Mouse (Mus musculus): ENCODE results near the gene Atxn1. TPM values are rescaled to one million over a fixed set of nuclear protein-coding genes. Genes with fewer than 3 reads are reported as not detected.

Atxn1 gene
- polyA plus RNA-seq, 1 experiment, result not detected

- WGBS, result 46% methylated on average over 9 of the region's 9 CpGs
- no peaks in the 10 kb centered on the region for H3K4me1 ChIP-seq (ENCODE audit: control insufficient read depth, insufficient read depth, low read length)
- H3K27ac ChIP-seq (ENCODE audit: insufficient read depth, low read depth, low read length), result no peak overlapping the region
Observed at GRCm38 (mm10) chr13:45778171-45778570, 186.6 kb downstream of the Atxn1 start.

DNA sequence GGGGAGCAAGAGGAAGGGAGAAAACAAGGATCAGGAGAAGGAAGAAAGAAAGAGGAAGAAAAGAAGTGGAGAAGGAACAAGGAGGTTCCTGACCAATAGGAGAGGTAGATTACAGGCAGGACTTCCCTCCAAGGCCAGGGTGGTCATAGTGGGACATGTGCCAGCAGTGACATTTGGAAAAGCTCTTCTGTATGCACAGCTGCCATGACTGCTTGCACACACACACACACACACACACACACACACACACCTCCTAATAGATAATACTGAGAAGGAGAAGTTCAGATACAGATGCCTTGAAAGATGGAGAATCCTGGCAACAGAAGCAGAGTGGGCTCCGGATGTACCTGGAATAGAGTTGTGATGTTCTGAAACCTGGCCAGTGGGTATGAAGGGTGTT, 189.3 kb downstream of the Atxn1 start:
- Histone ChIP-seq H3K4me3 (ENCODE audit: insufficient read depth, low read depth, low read length) (no peak overlapping the region), H3K4me1 (ENCODE audit: control insufficient read depth, insufficient read depth, low read length) (no peaks in the 10 kb centered on the region), H3K27ac (ENCODE audit: insufficient read depth, low read depth, low read length) (no peak overlapping the region)
- no peak for TF ChIP-seq POLR2A (IDR thresholded peaks at IDR 0.05; ENCODE audit: insufficient read depth, low read depth, low read length)
- WGBS, result 93% methylated on average over 1 of the region's 1 CpGs

More at GRCm38 (mm10) chr13:45778171-45778570, 186.6 kb downstream of the Atxn1 start:
- H3K4me3 ChIP-seq (ENCODE audit: insufficient read depth, low read depth, low read length), result no peak overlapping the region
- TF ChIP-seq POLR2A (IDR thresholded peaks at IDR 0.05; ENCODE audit: insufficient read depth, low read depth, low read length) (no peak), CTCF (IDR thresholded peaks at IDR 0.05; ENCODE audit: insufficient read depth, low read depth, low read length) (no peak)

DNA sequence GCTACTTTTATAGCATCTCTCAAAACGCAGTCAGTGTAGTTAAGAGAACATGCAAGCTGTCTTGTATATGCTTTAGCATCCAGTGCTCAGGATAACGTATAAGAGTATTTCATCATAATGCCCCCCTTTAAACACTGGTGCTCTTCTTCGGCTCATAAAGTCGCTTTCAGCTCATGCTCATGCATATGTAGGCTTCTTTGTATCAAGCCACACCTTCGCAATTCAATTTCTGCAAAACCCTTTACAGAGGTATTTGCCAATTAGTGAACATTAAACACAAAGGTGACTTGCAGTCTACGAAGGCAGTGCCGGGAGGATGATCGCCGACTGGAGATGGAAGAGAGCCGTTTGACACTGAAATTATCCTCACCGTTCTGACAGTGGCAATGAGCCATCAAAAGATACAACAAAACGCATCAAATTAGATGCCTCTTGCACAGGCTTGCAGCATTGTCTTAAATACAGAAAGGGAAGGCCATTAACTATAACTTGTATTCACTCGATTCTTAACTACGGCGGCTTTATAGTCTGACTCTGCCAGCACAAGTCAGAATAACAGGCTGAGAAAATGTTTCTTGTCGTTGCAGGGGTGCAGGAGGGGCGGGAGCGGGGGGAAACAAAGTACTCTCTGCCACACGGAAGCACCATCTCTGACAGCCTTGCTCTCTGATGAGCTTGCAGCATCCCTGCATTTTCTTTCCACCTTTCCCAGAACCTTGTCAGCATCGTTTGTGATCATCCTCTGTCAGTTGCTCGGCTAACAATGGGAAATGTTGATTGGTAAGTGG, 191.2 kb downstream of the Atxn1 start:
- TF ChIP-seq CTCF (IDR thresholded peaks at IDR 0.05; ENCODE audit: insufficient read depth, low read depth, low read length) (no peak), POLR2A (IDR thresholded peaks at IDR 0.05; ENCODE audit: insufficient read depth, low read depth, low read length) (no peak)
- Histone ChIP-seq H3K27ac (ENCODE audit: insufficient read depth, low read depth, low read length) (no peak overlapping the region), H3K4me3 (ENCODE audit: insufficient read depth, low read depth, low read length) (no peak overlapping the region), H3K4me1 (ENCODE audit: control insufficient read depth, insufficient read depth, low read length) (peaks cover 5% of the 10 kb centered on the region; the same call in 1 of the 2 replicates)
- WGBS, result 48% methylated on average over 21 of the region's 21 CpGs

DNA sequence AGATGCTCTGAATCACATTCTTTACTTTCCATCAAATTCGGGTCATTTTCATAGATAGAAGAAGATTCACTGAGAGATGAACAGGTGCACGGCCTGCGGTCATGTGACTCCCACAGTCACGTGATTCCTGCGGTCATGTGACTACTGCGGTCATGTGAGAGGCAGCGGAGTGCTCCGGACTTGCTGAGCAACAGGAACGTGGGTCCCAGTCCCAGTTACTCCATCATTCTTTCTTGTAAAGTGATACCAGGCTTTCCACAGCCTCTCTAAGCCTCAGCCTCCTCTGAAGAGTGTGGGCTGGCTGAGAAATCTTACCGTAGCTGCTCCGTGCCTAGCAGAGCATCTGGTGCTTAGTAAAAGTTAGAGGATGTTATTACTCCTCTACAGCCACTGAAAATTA, 195.1 kb downstream of the Atxn1 start:
- no peak overlapping the region for H3K4me3 ChIP-seq (ENCODE audit: insufficient read depth, low read depth, low read length)
- TF ChIP-seq CTCF (IDR thresholded peaks at IDR 0.05; ENCODE audit: insufficient read depth, low read depth, low read length) (no peak), POLR2A (IDR thresholded peaks at IDR 0.05; ENCODE audit: insufficient read depth, low read depth, low read length) (no peak)
- 80% methylated on average over 11 of the region's 11 CpGs for WGBS
- no peak overlapping the region for H3K27ac ChIP-seq (ENCODE audit: insufficient read depth, low read depth, low read length)
- H3K4me1 ChIP-seq (ENCODE audit: control insufficient read depth, insufficient read depth, low read length), result peaks cover 5% of the 10 kb centered on the region; the same call in 1 of the 2 replicates

DNA sequence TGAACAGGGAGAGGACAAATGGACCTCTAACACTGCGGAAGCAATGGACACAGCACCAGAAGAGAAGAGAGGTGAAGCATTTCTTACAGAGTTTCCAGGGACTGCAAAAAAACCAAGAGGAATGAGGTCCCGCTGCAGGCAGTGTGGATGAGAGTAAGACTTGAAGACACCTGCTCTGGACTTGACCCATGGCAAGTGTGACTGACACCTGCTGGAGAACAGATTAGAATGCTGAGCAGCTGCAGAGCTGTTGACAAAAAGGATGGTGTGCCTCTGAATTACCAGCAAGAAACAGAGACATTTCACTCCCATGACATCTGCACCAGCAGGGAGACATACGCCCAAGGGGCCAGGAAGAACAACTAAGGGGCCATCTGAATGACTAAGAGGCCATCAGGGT, 196.6 kb downstream of the Atxn1 start:
- no peak overlapping the region for H3K27ac ChIP-seq (ENCODE audit: insufficient read depth, low read depth, low read length)
- peaks cover 8% of the 10 kb centered on the region; the same call in 1 of the 2 replicates for H3K4me1 ChIP-seq (ENCODE audit: control insufficient read depth, insufficient read depth, low read length)
- TF ChIP-seq CTCF (IDR thresholded peaks at IDR 0.05; ENCODE audit: insufficient read depth, low read depth, low read length), result no peak
- TF ChIP-seq POLR2A (IDR thresholded peaks at IDR 0.05; ENCODE audit: insufficient read depth, low read depth, low read length), result no peak
- no peak overlapping the region for H3K4me3 ChIP-seq (ENCODE audit: insufficient read depth, low read depth, low read length)
- 92% methylated on average over 3 of the region's 3 CpGs for WGBS

DNA sequence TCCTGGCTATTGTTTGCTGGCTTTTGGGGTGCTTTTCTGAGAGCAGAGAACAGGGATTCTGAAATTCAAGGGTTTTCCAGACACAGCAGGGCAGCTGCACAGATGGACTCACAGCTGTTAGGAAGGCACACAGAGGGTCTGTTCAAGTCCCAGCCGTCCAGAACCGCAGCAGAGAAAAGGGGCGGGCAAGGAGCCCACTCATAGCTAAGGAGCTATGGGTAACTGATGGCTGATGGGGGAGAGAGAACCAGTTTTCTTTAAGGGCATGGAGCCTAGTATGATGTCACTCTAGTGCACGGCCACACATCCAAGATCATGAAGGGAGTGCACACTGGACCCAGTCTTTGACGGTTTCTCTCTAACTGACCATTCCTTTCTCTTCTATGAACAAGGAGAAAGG, 200.5 kb downstream of the Atxn1 start:
- Histone ChIP-seq H3K4me1 (ENCODE audit: control insufficient read depth, insufficient read depth, low read length) (peaks cover 6% of the 10 kb centered on the region), H3K27ac (ENCODE audit: insufficient read depth, low read depth, low read length) (no peak overlapping the region), H3K4me3 (ENCODE audit: insufficient read depth, low read depth, low read length) (no peak overlapping the region)
- WGBS, result 58% methylated on average over 5 of the region's 5 CpGs
- TF ChIP-seq POLR2A (IDR thresholded peaks at IDR 0.05; ENCODE audit: insufficient read depth, low read depth, low read length) (no peak), CTCF (IDR thresholded peaks at IDR 0.05; ENCODE audit: insufficient read depth, low read depth, low read length) (no peak)

DNA sequence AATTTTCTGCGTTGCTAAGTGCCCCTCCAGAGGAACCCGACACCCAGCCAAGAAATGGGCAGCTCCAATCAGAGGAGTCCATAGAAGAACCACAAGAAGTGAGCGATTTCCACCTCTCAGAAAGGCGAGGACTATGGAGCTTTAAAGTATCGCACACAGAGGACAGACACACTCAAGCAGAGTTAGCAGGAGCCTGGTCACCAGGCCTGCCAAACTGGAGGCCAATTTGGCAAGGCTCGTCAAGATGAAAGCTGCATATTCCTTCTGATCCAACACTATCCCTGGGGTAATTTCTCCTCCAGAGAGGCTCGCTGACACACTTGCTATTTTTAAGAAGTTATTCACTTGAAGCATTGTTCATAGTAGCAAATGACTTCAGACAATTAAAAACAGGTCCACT, 202.5 kb downstream of the Atxn1 start:
- Histone ChIP-seq H3K4me3 (ENCODE audit: insufficient read depth, low read depth, low read length) (no peak overlapping the region), H3K27ac (ENCODE audit: insufficient read depth, low read depth, low read length) (no peak overlapping the region), H3K4me1 (ENCODE audit: control insufficient read depth, insufficient read depth, low read length) (peaks cover 6% of the 10 kb centered on the region)
- TF ChIP-seq CTCF (IDR thresholded peaks at IDR 0.05; ENCODE audit: insufficient read depth, low read depth, low read length) (no peak), POLR2A (IDR thresholded peaks at IDR 0.05; ENCODE audit: insufficient read depth, low read depth, low read length) (no peak)
- WGBS, result 58% methylated on average over 7 of the region's 7 CpGs

- Histone ChIP-seq H3K4me1 (ENCODE audit: control insufficient read depth, insufficient read depth, low read length) (no peaks in the 10 kb centered on the region), H3K4me3 (ENCODE audit: insufficient read depth, low read depth, low read length) (no peak overlapping the region), H3K27ac (ENCODE audit: insufficient read depth, low read depth, low read length) (no peak overlapping the region)
- no peak for TF ChIP-seq POLR2A (IDR thresholded peaks at IDR 0.05; ENCODE audit: insufficient read depth, low read depth, low read length)
- TF ChIP-seq CTCF (IDR thresholded peaks at IDR 0.05; ENCODE audit: insufficient read depth, low read depth, low read length), result no peak
- WGBS, result 79% methylated on average over 1 of the region's 1 CpGs
Observed at GRCm38 (mm10) chr13:45754483-45754882, 210.3 kb downstream of the Atxn1 start.

DNA sequence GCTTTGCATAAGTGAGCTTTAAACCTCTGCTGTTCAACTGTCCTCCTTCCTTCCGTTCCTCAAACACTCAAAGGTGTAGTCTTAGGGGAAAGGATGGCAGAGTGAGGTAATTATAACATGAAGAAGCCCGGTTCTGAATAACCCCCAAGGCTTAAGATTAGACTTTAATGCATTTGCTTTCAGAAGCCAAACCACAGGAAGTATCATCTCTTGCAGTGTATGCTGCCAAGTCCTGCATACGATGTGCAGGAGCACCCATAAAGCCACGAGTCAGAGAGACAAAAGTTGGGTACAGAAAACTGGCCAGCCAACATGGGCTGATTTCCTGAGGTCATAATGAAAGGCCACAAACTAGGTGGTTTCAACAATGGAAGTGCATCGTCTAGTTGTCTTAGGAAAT, 212.3 kb downstream of the Atxn1 start:
- WGBS, result 49% methylated on average over 5 of the region's 5 CpGs
- no peak overlapping the region for H3K4me3 ChIP-seq (ENCODE audit: insufficient read depth, low read depth, low read length)
- H3K4me1 ChIP-seq (ENCODE audit: control insufficient read depth, insufficient read depth, low read length), result peaks cover 6% of the 10 kb centered on the region
- TF ChIP-seq POLR2A (IDR thresholded peaks at IDR 0.05; ENCODE audit: insufficient read depth, low read depth, low read length) (no peak), CTCF (IDR thresholded peaks at IDR 0.05; ENCODE audit: insufficient read depth, low read depth, low read length) (no peak)
- H3K27ac ChIP-seq (ENCODE audit: insufficient read depth, low read depth, low read length), result no peak overlapping the region

All from olfactory bulb, adult 2 months (tissue).